Mouse (Mus musculus) neural tube, embryonic 14.5 days (tissue): ENCODE results near the gene Eif3b. TPM values are rescaled to one million over a fixed set of nuclear protein-coding genes. Genes with fewer than 3 reads are reported as not detected.

Source experiments
- ATAC-seq: fragments of 200-750 bp; cut with Nextera tagmentation; 2 replicates; pipeline ENCODE4 v1.8.0; 2017; ENCODE audit warnings: low read depth, mild to moderate bottlenecking, moderate TSS enrichment, moderate library complexity
- H3K27ac ChIP-seq: fragments of 300-500 bp; sonication (generic); 2 replicates; pipeline ENCODE4 v1.5.1; 2014; ENCODE audit warnings: low read depth, mild to moderate bottlenecking, control low read depth, low read length, moderate library complexity, mixed read lengths
- H3K27me3 ChIP-seq: fragments of 300-500 bp; sonication (generic); 2 replicates; pipeline ENCODE4 v1.6.1; 2014; ENCODE audit warnings: low read length; ENCODE audit not compliant: control insufficient read depth, insufficient read depth
- H3K36me3 ChIP-seq: fragments of 300-500 bp; sonication (generic); 2 replicates; pipeline ENCODE4 v1.6.1; 2014; ENCODE audit warnings: low read length, mixed read lengths; ENCODE audit not compliant: control insufficient read depth, insufficient read depth
- H3K4me1 ChIP-seq: fragments of 300-500 bp; sonication (generic); 2 replicates; pipeline ENCODE4 v1.6.1; 2014; ENCODE audit warnings: low read length; ENCODE audit not compliant: control insufficient read depth, insufficient read depth
- H3K4me2 ChIP-seq: fragments of 300-500 bp; sonication (generic); 2 replicates; pipeline ENCODE4 v1.6.1; 2014; ENCODE audit warnings: mild to moderate bottlenecking, low read depth, low read length, control low read depth
- H3K4me3 ChIP-seq: fragments of 300-500 bp; sonication (generic); 2 replicates; pipeline ENCODE4 v1.5.1; 2014; ENCODE audit warnings: low read depth, low read length, control low read depth, mixed read lengths
- H3K9ac ChIP-seq: fragments of 300-500 bp; sonication (generic); replicated peaks from 2 replicates; pipeline ENCODE4 v1.6.1; 2014; ENCODE audit warnings: low read depth, mild to moderate bottlenecking, control low read depth, low read length, mixed read lengths
- H3K9me3 ChIP-seq: fragments of 300-500 bp; sonication (generic); 2 replicates; pipeline ENCODE4 v1.6.1; 2016; ENCODE audit warnings: low read length; ENCODE audit not compliant: control insufficient read depth
- WGBS: fragments of 180-500 bp; shearing (Covaris S2); extraction: QIAGEN DNeasy Blood & Tissue Kit; methylation state at CpG from one replicate; pipeline ENCODE4 v1.1.7; 2014; 5-methylcytosine and 5-hydroxymethylcytosine counted together
- microRNA-seq: library from miRNA; unstranded; fragments of <30 nt; microRNA quantifications from one replicate; pipeline ENCODE4, GENCODE M21; 2016
- polyA plus RNA-seq: library from polyadenylated mRNA; unstranded; fragments of >200 nt; fragmentation: Nextera tagmentation; extraction: Ambion mirVana; gene quantifications from 2 replicates; pipeline ENCODE4 v1.2.1, GENCODE M21; 2014

Eif3b gene
- polyA plus RNA-seq, 1 experiment from 2014 or later = 83.9 TPM

DNA sequence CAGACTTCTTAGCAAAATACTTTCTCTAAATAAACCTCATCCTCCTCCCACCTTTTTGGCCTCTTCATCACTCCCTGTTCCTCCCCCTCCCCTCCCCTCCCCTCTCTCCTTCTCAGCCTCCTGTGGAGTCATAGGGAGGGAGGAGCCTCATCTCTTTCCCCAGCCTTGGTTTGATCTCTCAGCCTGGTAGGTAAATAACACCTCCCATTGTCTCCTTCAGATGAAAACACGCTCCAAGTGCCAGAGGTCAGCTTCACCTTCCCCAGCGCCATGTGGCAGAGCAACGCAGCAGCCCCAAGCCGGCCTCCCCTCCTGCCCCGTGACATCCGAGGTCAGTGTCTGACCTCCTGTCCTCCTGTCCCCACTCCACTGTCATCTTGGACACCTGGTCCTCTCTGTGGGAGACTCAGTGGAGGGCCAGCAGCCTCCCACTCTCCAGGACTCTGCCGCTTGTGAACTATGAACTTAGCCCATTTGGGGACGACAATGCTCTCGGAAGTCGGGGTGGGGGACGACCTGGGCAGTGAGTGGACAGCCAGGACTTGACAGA lies 73.6 kb downstream of the Eif3b start:
- H3K4me1 ChIP-seq = no peaks in the 10 kb centered on the region
- no peak overlapping the region for H3K4me3 ChIP-seq
- no peaks in the 10 kb centered on the region for H3K36me3 ChIP-seq
- H3K27me3 ChIP-seq = no peaks in the 10 kb centered on the region
- ATAC-seq = no peak
- no peak overlapping the region for H3K4me2 ChIP-seq
- no peak overlapping the region for H3K9ac ChIP-seq
- H3K9me3 ChIP-seq = no peaks in the 10 kb centered on the region
- no peak overlapping the region for H3K27ac ChIP-seq
- 37% methylated on average over 11 of the region's 11 CpGs for WGBS

Small RNA genes lying within 50 kb of the gene (microRNA-seq; reads per million reads assigned to microRNA genes)
- not detected for gene Mir7038

Other genes with a start within 250 kb of the Eif3b start
- gene Mad1l1, start 97.8 kb upstream of the Eif3b start, polyA plus RNA-seq = 27.2 and 34.3 TPM in 2 replicates
- gene Nudt1, start 97.7 kb upstream of the Eif3b start, polyA plus RNA-seq = 24.5 and 28.2 TPM in 2 replicates
- 22.3 and 22.7 TPM in 2 replicates for gene Mrm2, start 87.4 kb upstream of the Eif3b start, polyA plus RNA-seq
- 11.8 and 15.4 TPM in 2 replicates for gene Snx8, start 30.1 kb upstream of the Eif3b start, polyA plus RNA-seq
- not detected in 2 replicates for gene Gm4869, start 26.3 kb downstream of the Eif3b start, polyA plus RNA-seq
- 22.6 and 23.8 TPM in 2 replicates for gene Chst12, start 86.2 kb downstream of the Eif3b start, polyA plus RNA-seq
- gene Grifin, start 145.7 kb downstream of the Eif3b start, polyA plus RNA-seq = not detected in 2 replicates
- 17.7 and 18.2 TPM in 2 replicates for gene Lfng, start 188.0 kb downstream of the Eif3b start, polyA plus RNA-seq
- gene Ttyh3, start 229.7 kb downstream of the Eif3b start, polyA plus RNA-seq = 85.5 and 89.4 TPM in 2 replicates